Mouse (Mus musculus) midbrain, postnatal 0 days (tissue): ENCODE measurements around the gene Gm21852. TPM values are rescaled to one million over a fixed set of nuclear protein-coding genes. Genes with fewer than 3 reads are reported as not detected.
"Not testable (repeated sequence)": the region's sequence is repeated elsewhere in the genome, so short reads cannot be mapped to it uniquely, and the experiment has no call there.

Source experiments
- ATAC-seq: fragments of 200-750 bp; cut with Nextera tagmentation; 2 replicates; pipeline ENCODE4 v1.8.0; 2017; ENCODE audit warnings: moderate number of reproducible peaks, mild to moderate bottlenecking, moderate TSS enrichment, moderate library complexity; ENCODE audit not compliant: low FRiP score
- DNase-seq: peaks from one replicate; pipeline ENCODE4 v3.0.0-alpha.2; 2015; ENCODE audit warnings: low spot score
- H3K27ac ChIP-seq: fragments of 300-500 bp; sonication (generic); 2 replicates; pipeline ENCODE4 v1.5.1; 2014; ENCODE audit warnings: low read depth, mild to moderate bottlenecking, low read length, mixed read lengths
- H3K27me3 ChIP-seq: fragments of 300-500 bp; sonication (generic); 2 replicates; pipeline ENCODE4 v1.6.1; 2014; ENCODE audit warnings: low read length, control low read depth, mixed read lengths; ENCODE audit not compliant: insufficient read depth
- H3K36me3 ChIP-seq: fragments of 300-500 bp; sonication (generic); 2 replicates; pipeline ENCODE4 v1.6.1; 2014; ENCODE audit warnings: low read length, control low read depth, mixed read lengths; ENCODE audit not compliant: insufficient read depth
- H3K4me1 ChIP-seq: fragments of 300-500 bp; sonication (generic); 2 replicates; pipeline ENCODE4 v1.6.1; 2014; ENCODE audit warnings: mild to moderate bottlenecking, control low read depth, antibody characterized with exemption, low read length, mixed read lengths; ENCODE audit not compliant: insufficient read depth
- H3K4me2 ChIP-seq: fragments of 300-500 bp; sonication (generic); 2 replicates; pipeline ENCODE4 v1.6.1; 2014; ENCODE audit warnings: low read depth, mild to moderate bottlenecking, low read length, mixed read lengths; ENCODE audit not compliant: poor library complexity, severe bottlenecking
- H3K4me3 ChIP-seq: fragments of 300-500 bp; sonication (generic); 2 replicates; pipeline ENCODE4 v1.5.1; 2014; ENCODE audit warnings: low read depth, mild to moderate bottlenecking, low read length, moderate library complexity
- H3K9ac ChIP-seq: fragments of 300-500 bp; sonication (generic); replicated peaks from 2 replicates; pipeline ENCODE4 v1.6.1; 2014; ENCODE audit warnings: mild to moderate bottlenecking, low read length, moderate library complexity, mixed read lengths; ENCODE audit not compliant: poor library complexity, severe bottlenecking
- H3K9me3 ChIP-seq: fragments of 300-500 bp; sonication (generic); 2 replicates; pipeline ENCODE4 v1.6.1; 2016; ENCODE audit warnings: low read length, control low read depth
- WGBS: fragments of 180-500 bp; shearing (Covaris S2); extraction: QIAGEN DNeasy Blood & Tissue Kit; methylation state at CpG from one replicate; pipeline ENCODE4 v1.1.7; 2014; 5-methylcytosine and 5-hydroxymethylcytosine counted together
- microRNA-seq: library from miRNA; unstranded; fragments of <30 nt; microRNA quantifications from one replicate; pipeline ENCODE4, GENCODE M21; 2016; ENCODE audit warnings: borderline number of aligned reads
- polyA plus RNA-seq: library from polyadenylated mRNA; unstranded; fragments of >200 nt; fragmentation: Nextera tagmentation; extraction: Ambion mirVana; gene quantifications from 2 replicates; pipeline ENCODE4 v1.2.1, GENCODE M21; 2015
- total RNA-seq: library from RNA; depleted of rRNA; stranded (reverse); fragments of >200 nt; gene quantifications from 2 replicates; pipeline ENCODE4 v1.2.3, GENCODE M21; 2014; rRNA removed

Gm21852 gene
- not detected in 2 replicates for total RNA-seq
- polyA plus RNA-seq, result not detected in 2 replicates

GRCm38 (mm10) chrY:40651896-40652295 is at the start of gene Gm21852:
TSS of gene Gm21852 (minus strand) at chrY:40651996.
- H3K36me3 ChIP-seq, ATAC-seq: not testable (repeated sequence)
- no CpG with 5 or more reads among the region's 3 CpGs for WGBS

More at GRCm38 (mm10) chrY:40651896-40652295, at the start of gene Gm21852:
- not testable (repeated sequence) for H3K27me3 ChIP-seq, H3K9me3 ChIP-seq, DNase-seq, H3K4me2 ChIP-seq, H3K9ac ChIP-seq, H3K4me3 ChIP-seq, H3K27ac ChIP-seq, H3K4me1 ChIP-seq

Small RNAs within 50 kb of the gene (microRNA-seq; reads per million reads assigned to microRNA genes)
- gene Gm27466 (not detected), gene Gm28018 (not detected)

Other genes with a start within 250 kb of the Gm21852 start
- not detected in 2 replicates for gene Gm21797, start 123.8 kb upstream of the Gm21852 start, total RNA-seq
- gene Gm21797, start 123.8 kb upstream of the Gm21852 start, polyA plus RNA-seq, result not detected in 2 replicates
- not detected in 2 replicates for gene Gm20795, start 152.9 kb upstream of the Gm21852 start, total RNA-seq
- gene Gm20795, start 152.9 kb upstream of the Gm21852 start, polyA plus RNA-seq, result not detected in 2 replicates